Mouse (Mus musculus): ENCODE data around the gene Cpsf2.
A peak's percentile ranks its signal among the peaks of the same experiment; 100 is the strongest.
"Not testable (repeated sequence)": the region's sequence is repeated elsewhere in the genome, so short reads cannot be mapped to it uniquely, and the experiment has no call there.

Gene Cpsf2

GRCm38 (mm10) chr12:101975601-101976571 lies at the start of gene Cpsf2:
Gene Cpsf2, plus strand, starts transcription at chr12:101975988.
- DNase-seq: peak; percentile 75 to 87

- no peak for DNase-seq
Observed at GRCm38 (mm10) chr12:101928423-101928822, 47.4 kb upstream of the Cpsf2 start.

GRCm38 (mm10) chr12:101935223-101935622 lies 40.6 kb upstream of the Cpsf2 start:
- no peak for DNase-seq

GRCm38 (mm10) chr12:101937572-101937971 lies 38.2 kb upstream of the Cpsf2 start:
- DNase-seq: peak in 1 of 2 experiments; percentile 8

- DNase-seq: no peak
Observed at GRCm38 (mm10) chr12:101947986-101948385, 27.8 kb upstream of the Cpsf2 start.

DNA sequence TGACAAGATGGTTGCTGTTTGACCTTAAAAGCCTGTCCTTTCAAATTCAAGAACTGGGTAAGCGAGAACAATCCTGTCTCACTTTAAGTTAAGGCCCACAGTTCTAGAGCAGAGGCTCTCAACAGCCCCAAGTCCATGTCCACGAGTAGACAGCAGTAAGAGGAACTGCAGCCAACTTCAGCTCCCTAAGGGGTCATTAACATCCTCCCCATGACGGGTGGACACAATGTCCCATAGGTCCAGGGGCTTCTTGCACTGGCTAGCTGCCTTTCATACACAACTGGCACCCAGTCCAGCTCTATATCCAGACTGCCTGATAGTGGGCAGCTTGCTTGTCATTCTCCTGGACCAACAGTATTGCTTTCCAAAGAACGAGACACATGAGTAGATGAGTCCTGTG lies 27.0 kb upstream of the Cpsf2 start:
- DNase-seq: peak; percentile 4 to 6

DNA sequence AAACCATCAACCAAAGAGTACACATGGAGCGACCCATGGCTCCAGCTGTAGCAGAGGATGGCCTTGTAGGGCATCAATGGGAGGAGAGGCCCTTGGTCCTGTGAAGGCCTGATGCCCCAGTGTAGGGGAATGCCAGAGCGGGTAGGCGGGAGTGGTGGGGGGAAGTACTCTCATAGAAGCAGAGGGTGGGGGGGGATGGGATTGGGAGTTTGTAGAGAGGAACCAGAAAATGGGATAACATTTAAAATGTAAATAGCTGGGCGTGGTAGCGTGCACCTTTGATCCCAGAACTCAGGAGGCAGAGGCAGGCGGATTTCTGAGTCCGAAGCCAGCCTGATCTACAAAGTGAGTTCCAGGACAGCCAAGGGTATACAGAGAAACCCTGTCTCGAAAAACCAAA lies 20.0 kb upstream of the Cpsf2 start:
- DNase-seq: not testable (repeated sequence)

DNA sequence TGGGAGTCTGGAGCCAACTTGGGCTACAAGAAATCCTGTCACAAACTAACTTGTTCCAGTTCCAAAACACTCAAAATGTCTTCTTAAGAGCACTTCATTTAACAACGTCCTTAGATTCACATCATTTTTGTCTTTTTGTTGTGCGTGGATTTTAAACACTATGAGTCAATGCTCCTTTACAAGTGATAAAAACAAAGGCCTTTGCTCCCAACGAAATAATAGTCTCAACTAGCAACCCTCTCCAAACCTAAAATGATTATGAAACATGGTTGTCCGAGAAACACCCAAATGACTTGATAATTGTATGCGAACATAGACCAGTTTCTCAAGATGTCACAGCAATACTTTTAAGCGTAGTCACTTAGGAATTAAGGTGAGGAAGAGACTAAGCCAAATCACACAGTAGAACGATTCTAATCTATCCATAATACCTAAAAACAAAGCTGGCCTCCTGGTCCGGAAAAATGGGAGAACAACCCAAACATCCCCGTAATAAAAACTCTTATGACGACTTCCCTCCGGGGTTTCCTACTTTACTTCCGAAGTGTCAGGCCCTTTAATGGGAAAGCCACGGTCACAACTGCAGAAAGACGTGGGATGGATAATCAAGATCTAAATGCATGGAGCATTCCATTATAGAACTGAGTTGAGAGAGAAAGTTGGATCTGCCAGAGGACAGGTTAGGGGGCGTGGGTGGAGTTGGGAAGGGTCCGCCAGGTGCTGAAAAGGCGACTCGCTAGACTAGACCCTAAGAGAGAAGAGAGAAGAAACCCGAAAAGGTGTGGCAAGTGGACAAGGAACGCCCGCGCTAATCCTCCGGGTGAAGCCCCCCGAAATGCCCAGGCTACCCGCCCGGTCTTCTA lies 18.5 kb upstream of the Cpsf2 start:
- DNase-seq: no peak

DNA sequence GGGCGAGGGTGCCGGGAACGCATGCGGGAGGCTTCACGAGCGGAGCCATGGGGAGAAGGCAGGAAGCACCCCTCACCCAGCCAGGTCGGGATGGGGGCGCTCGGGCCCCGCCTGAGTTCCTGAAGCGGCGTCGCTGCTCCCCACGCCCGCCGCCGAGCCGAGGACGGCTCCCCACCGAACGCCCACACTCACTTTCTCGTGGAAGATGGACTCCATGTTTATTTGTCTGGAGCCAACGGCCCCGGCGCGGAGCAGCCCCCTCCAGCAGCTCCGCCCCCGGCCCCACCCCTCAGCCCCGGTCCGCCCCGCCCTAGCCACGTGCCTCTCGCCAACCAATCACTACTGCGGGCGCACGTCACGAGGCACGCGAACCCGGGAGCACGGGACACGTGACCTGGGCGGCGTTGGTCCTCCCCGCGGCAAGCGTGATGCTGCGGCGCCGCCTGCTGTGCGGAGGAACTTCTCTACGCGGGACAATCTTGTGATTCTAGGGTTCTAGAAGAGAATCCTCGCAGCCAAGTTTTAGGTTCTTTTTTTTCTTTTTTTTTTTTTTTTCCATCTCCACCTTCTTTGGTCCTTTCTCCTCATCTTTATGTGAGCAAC lies 17.7 kb upstream of the Cpsf2 start, which contains the start of gene Atxn3:
Atxn3 (minus strand) TSS at position 305 of the 603 bp plus-strand sequence.
- peak; percentile 98 to 99 for DNase-seq

GRCm38 (mm10) chr12:101958556-101958955 lies 17.2 kb upstream of the Cpsf2 start:
- DNase-seq: no peak

DNA sequence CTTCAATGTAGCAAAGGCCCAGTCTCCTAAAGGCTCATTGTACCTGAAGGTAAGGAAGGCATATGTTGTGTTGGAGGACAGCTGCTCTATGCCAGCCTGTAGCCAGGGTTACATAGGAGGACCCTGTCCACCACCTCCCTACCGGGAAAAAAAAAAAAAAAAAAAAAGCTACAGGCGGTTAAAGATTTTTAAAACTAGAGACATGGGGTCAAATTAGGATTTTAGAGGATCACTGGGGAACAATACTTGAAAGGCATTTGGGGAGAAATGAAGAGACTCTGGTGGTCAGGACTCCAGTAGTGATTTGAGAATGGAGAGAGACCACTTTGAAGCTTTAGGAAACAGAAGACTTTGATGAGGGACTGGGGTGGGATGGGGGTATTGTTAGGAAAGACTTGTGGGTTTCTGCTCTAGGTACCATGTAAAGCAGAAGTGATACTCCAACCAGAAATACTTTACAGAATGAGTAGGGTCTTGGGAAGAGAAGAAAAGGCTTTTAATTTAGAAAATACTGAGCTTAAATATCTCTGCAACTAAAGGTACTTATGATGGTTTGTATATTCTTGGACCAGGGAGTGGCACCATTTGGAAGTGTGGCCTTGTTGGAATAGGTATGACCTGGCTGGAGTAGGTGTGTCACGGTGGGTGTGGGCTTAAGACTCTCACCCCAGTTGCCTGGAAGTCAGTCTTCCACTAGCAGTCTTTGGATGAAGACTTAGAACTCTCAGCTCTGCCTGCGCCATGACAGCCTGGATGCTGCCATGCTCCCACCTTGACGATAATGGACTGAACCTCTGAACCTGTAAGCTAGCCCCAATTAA lies 16.6 kb upstream of the Cpsf2 start:
- not testable (repeated sequence) for DNase-seq

- no peak for DNase-seq
Observed at GRCm38 (mm10) chr12:101971311-101971710, 4.5 kb upstream of the Cpsf2 start.

DNA sequence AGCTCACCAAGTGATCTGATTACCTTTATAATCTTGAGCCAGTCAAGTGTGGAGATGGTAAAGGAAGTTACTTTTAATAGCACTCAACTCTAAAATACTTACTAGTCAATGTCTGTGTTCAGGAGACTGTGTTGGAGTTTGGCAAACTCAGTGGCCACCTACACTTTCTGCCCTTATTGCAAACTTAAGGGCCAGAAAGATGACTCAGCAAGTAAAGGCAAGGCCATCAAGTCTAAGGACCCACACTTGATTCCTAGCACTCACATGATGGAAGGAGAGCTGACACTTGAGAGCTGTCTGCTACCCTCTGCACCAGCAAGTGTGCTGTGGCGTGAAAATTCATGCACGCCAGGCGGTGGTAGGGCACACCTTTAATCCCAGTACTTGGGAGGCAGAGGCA lies 3.6 kb upstream of the Cpsf2 start:
- no peak for DNase-seq

GRCm38 (mm10) chr12:101974571-101974970 lies 1.2 kb upstream of the Cpsf2 start:
- DNase-seq: no peak

- DNase-seq: no peak
Observed at GRCm38 (mm10) chr12:101975167-101975600, 604 bp upstream of the Cpsf2 start.

- DNase-seq: no peak
Observed at GRCm38 (mm10) chr12:101976651-101977403, 1.0 kb downstream of the Cpsf2 start.

DNA sequence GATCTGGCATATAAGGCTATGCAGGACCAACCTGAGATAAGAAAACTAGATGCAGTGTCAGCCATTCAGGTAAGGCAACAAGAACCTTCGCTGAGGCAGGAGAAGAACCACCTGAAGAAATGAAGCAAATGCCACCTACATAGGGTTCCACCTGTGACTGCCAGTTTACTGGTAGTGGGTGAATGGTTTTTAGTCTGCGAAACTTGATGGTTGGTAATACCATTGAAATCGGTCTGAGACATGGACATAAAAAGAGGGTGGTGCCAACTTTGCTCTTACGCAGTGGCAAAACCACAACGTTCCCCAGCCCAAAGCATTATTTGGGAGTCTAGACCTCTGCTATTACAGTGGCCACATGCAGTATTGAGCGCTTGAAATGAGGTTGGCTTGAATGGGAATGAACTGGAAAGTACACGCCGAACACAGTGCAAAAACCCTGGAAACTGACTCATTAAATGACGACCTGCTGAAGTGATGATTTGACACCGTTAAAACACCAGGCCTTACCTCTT lies 1.7 kb downstream of the Cpsf2 start:
- no peak for DNase-seq

GRCm38 (mm10) chr12:101978162-101978561 lies 2.4 kb downstream of the Cpsf2 start:
- no peak for DNase-seq

GRCm38 (mm10) chr12:101978588-101978987 lies 2.8 kb downstream of the Cpsf2 start:
- DNase-seq: no peak

DNA sequence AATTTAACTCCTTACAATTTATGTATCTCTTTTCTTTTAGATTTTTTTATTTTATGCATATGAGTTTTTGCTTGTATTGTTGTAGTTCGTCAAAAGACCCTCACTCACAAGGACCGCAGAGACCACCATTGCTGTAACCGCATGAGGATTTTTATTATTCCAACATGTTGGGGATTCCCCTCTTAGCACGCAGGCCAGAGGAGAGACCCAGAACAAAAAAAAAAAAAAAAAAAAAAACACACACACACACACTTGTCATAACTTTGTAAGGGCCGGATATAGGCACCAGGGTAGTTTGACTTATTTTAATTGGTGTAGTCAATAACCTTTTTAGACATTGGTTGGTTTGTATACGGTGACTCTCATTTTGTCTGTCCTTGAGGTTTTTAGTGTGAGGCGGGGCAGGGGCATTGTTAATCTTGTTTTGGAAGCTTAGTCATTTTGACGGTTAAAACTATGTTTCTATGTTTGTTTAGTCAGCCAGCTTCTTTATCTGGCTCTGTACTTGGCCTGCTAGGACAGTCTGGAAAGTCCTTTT lies 3.5 kb downstream of the Cpsf2 start:
- DNase-seq: no peak

- DNase-seq: no peak
Observed at GRCm38 (mm10) chr12:101980266-101980665, 4.5 kb downstream of the Cpsf2 start.

All from kidney, postnatal 36 days (tissue).